Mouse (Mus musculus): ENCODE results near the gene Rnf217.

The Rnf217 gene

GRCm38 (mm10) chr10:31555433-31555960 lies 53.5 kb downstream of the Rnf217 start:
- no peak for DNase-seq (ENCODE audit: low spot score in 2 of 2)

- DNase-seq (ENCODE audit: low spot score in 2 of 2): no peak
Observed at GRCm38 (mm10) chr10:31553302-31553701, 55.7 kb downstream of the Rnf217 start.

GRCm38 (mm10) chr10:31551850-31552249 lies 57.1 kb downstream of the Rnf217 start:
- no peak for DNase-seq (ENCODE audit: low spot score in 2 of 2)

GRCm38 (mm10) chr10:31551362-31551761 lies 57.6 kb downstream of the Rnf217 start:
- DNase-seq (ENCODE audit: low spot score in 2 of 2): no peak

- no peak for DNase-seq (ENCODE audit: low spot score in 2 of 2)
Observed at GRCm38 (mm10) chr10:31547156-31547555, 61.8 kb downstream of the Rnf217 start.

- DNase-seq (ENCODE audit: low spot score in 2 of 2): no peak
Observed at GRCm38 (mm10) chr10:31544149-31544942, 64.6 kb downstream of the Rnf217 start.

GRCm38 (mm10) chr10:31540518-31540917 lies 68.5 kb downstream of the Rnf217 start:
- DNase-seq (ENCODE audit: low spot score in 2 of 2): no peak

- DNase-seq (ENCODE audit: low spot score in 2 of 2): no peak
Observed at GRCm38 (mm10) chr10:31539351-31539750, 69.6 kb downstream of the Rnf217 start.

- DNase-seq (ENCODE audit: low spot score in 2 of 2): no peak
Observed at GRCm38 (mm10) chr10:31538721-31539120, 70.3 kb downstream of the Rnf217 start.

GRCm38 (mm10) chr10:31538243-31538642 lies 70.7 kb downstream of the Rnf217 start:
- DNase-seq (ENCODE audit: low spot score in 2 of 2): no peak

GRCm38 (mm10) chr10:31537213-31537612 lies 71.8 kb downstream of the Rnf217 start:
- no peak for DNase-seq (ENCODE audit: low spot score in 2 of 2)

- DNase-seq (ENCODE audit: low spot score in 2 of 2): no peak
Observed at GRCm38 (mm10) chr10:31535046-31535445, 73.9 kb downstream of the Rnf217 start.

GRCm38 (mm10) chr10:31533270-31533826 lies 75.6 kb downstream of the Rnf217 start:
- peak; percentile 26 to 31 for DNase-seq (ENCODE audit: low spot score in 2 of 2)

GRCm38 (mm10) chr10:31532782-31533181 lies 76.2 kb downstream of the Rnf217 start:
- DNase-seq (ENCODE audit: low spot score in 2 of 2): no peak

GRCm38 (mm10) chr10:31528297-31528984 lies 80.5 kb downstream of the Rnf217 start:
- no peak for DNase-seq (ENCODE audit: low spot score in 2 of 2)

- DNase-seq (ENCODE audit: low spot score in 2 of 2): no peak
Observed at GRCm38 (mm10) chr10:31525705-31526104, 83.3 kb downstream of the Rnf217 start.

- peak in 1 of 2 experiments; percentile 26 for DNase-seq (ENCODE audit: low spot score in 2 of 2)
Observed at GRCm38 (mm10) chr10:31519420-31519819, 89.6 kb downstream of the Rnf217 start.

- no peak for DNase-seq (ENCODE audit: low spot score in 2 of 2)
Observed at GRCm38 (mm10) chr10:31518210-31518609, 90.8 kb downstream of the Rnf217 start.

GRCm38 (mm10) chr10:31517192-31517591 lies 91.8 kb downstream of the Rnf217 start:
- DNase-seq (ENCODE audit: low spot score in 2 of 2): no peak

GRCm38 (mm10) chr10:31515897-31516296 lies 93.1 kb downstream of the Rnf217 start:
- no peak for DNase-seq (ENCODE audit: low spot score in 2 of 2)

GRCm38 (mm10) chr10:31504134-31504551 lies 104.8 kb downstream of the Rnf217 start:
- peak in 1 of 2 experiments; percentile 26 for DNase-seq (ENCODE audit: low spot score in 2 of 2)

- DNase-seq (ENCODE audit: low spot score in 2 of 2): no peak
Observed at GRCm38 (mm10) chr10:31503542-31504133, 105.3 kb downstream of the Rnf217 start.

Measured in urinary bladder, postnatal 36 days (tissue).